Mouse (Mus musculus) kidney, adult 9 months (tissue): ENCODE measurements at regions not wholly inside any gene's neighbourhood (a gene's known extent, or its start where the extent isn't known, plus 50 kb on each side); places are given as distances from the start of the nearest gene placed in this dataset.

Source experiments
- DNase-seq: peaks from one replicate; pipeline ENCODE4 v3.0.0; 2022

GRCm38 (mm10) chr12:73491370-73491769 is 54.8 kb downstream of the Tmem30b start:
- no peak for DNase-seq

- DNase-seq: no peak
Measured at GRCm38 (mm10) chr12:73482858-73483257, 63.3 kb downstream of the Tmem30b start.

- no peak for DNase-seq
Measured at GRCm38 (mm10) chr12:73482275-73482674, 63.9 kb downstream of the Tmem30b start.

GRCm38 (mm10) chr12:73481705-73482104 is 64.5 kb downstream of the Tmem30b start:
- no peak for DNase-seq

GRCm38 (mm10) chr12:73481165-73481564 is 65.0 kb downstream of the Tmem30b start:
- DNase-seq: no peak

GRCm38 (mm10) chr12:73480610-73480971 is 65.6 kb downstream of the Tmem30b start:
- DNase-seq: no peak

GRCm38 (mm10) chr12:73479932-73480609 is 66.1 kb downstream of the Tmem30b start:
- no peak for DNase-seq

- no peak for DNase-seq
Measured at GRCm38 (mm10) chr12:73478641-73479040, 67.6 kb downstream of the Tmem30b start.

GRCm38 (mm10) chr12:73476421-73476858 is 69.8 kb downstream of the Tmem30b start:
- no peak for DNase-seq

GRCm38 (mm10) chr12:73475774-73476173 is 70.4 kb downstream of the Tmem30b start:
- no peak for DNase-seq

- DNase-seq: no peak
Measured at GRCm38 (mm10) chr12:73475020-73475419, 71.2 kb downstream of the Tmem30b start.

- no peak for DNase-seq
Measured at GRCm38 (mm10) chr12:73473111-73473510, 73.1 kb downstream of the Tmem30b start.

GRCm38 (mm10) chr12:73471966-73472365 is 74.2 kb downstream of the Tmem30b start:
- DNase-seq: no peak

- no peak for DNase-seq
Measured at GRCm38 (mm10) chr12:73466484-73466883, 79.7 kb downstream of the Tmem30b start.

GRCm38 (mm10) chr12:73465975-73466374 is 80.2 kb downstream of the Tmem30b start:
- no peak for DNase-seq

GRCm38 (mm10) chr12:73464311-73464710 is 81.9 kb downstream of the Tmem30b start:
- DNase-seq: no peak

- peak; percentile 80 for DNase-seq
Measured at GRCm38 (mm10) chr12:73462091-73462490, 84.1 kb downstream of the Tmem30b start.

GRCm38 (mm10) chr12:73460291-73460761 is 85.9 kb downstream of the Tmem30b start:
- DNase-seq: peak; percentile 67

- DNase-seq: no peak
Measured at GRCm38 (mm10) chr12:73451257-73451656, 94.9 kb downstream of the Tmem30b start.

- DNase-seq: no peak
Measured at GRCm38 (mm10) chr12:73450541-73450940, 95.7 kb downstream of the Tmem30b start.

GRCm38 (mm10) chr12:73449911-73450520 is 96.2 kb downstream of the Tmem30b start:
- DNase-seq: peak; percentile 43

- peak; percentile 64 for DNase-seq
Measured at GRCm38 (mm10) chr12:73449069-73449468, 97.1 kb downstream of the Tmem30b start.

GRCm38 (mm10) chr12:73448388-73448965 is 97.7 kb downstream of the Tmem30b start:
- peak; percentile 41 for DNase-seq

GRCm38 (mm10) chr12:73447172-73447571 is 99.0 kb downstream of the Tmem30b start:
- no peak for DNase-seq
